Mouse (Mus musculus) lung, postnatal 0 days (tissue): ENCODE measurements around the gene Zfp523. TPM values are rescaled to one million over a fixed set of nuclear protein-coding genes. Genes with fewer than 3 reads are reported as not detected.

ENCODE experiments used
- ATAC-seq: fragments of 200-750 bp; cut with Nextera tagmentation; 2 replicates; pipeline ENCODE4 v1.8.0; 2017; ENCODE audit warnings: moderate library complexity
- DNase-seq: peaks from one replicate; pipeline ENCODE4 v3.0.0-alpha.2; 2016; ENCODE audit warnings: low spot score
- H3K27ac ChIP-seq: fragments of 300-500 bp; sonication (generic); 2 replicates; pipeline ENCODE4 v1.5.1; 2014; ENCODE audit warnings: antibody characterized with exemption, mild to moderate bottlenecking, low read length, mixed read lengths
- H3K27me3 ChIP-seq: fragments of 300-500 bp; sonication (generic); replicated peaks from 2 replicates; pipeline ENCODE4 v1.6.1; 2014; ENCODE audit warnings: low read length, mixed read lengths; ENCODE audit not compliant: insufficient read depth
- H3K36me3 ChIP-seq: fragments of 300-500 bp; sonication (generic); 2 replicates; pipeline ENCODE4 v1.6.1; 2014; ENCODE audit warnings: low read length, mixed read lengths; ENCODE audit not compliant: insufficient read depth
- H3K4me1 ChIP-seq: fragments of 300-500 bp; sonication (generic); 2 replicates; pipeline ENCODE4 v1.6.1; 2014; ENCODE audit warnings: antibody characterized with exemption, low read depth, low read length, mixed read lengths; ENCODE audit not compliant: insufficient read depth
- H3K4me2 ChIP-seq: fragments of 300-500 bp; sonication (generic); replicated peaks from 2 replicates; pipeline ENCODE4 v1.6.1; 2014; ENCODE audit warnings: low read depth, mild to moderate bottlenecking, low read length, moderate library complexity, mixed read lengths
- H3K4me3 ChIP-seq: fragments of 300-500 bp; sonication (generic); 2 replicates; pipeline ENCODE4 v1.5.1; 2014; ENCODE audit warnings: low read depth, low read length
- H3K9ac ChIP-seq: fragments of 300-500 bp; sonication (generic); replicated peaks from 2 replicates; pipeline ENCODE4 v1.6.1; 2014; ENCODE audit warnings: low read depth, mild to moderate bottlenecking
- H3K9me3 ChIP-seq: fragments of 300-500 bp; sonication (generic); 2 replicates; pipeline ENCODE4 v1.6.1; 2016; ENCODE audit warnings: low read length, mixed read lengths
- CTCF ChIP-seq: IDR thresholded peaks from 2 replicates; pipeline ENCODE4 v1.5.1; 2016; ENCODE audit warnings: antibody characterized with exemption, mild to moderate bottlenecking
- EP300 ChIP-seq: IDR thresholded peaks from 2 replicates; pipeline ENCODE4 v1.6.1; 2016; ENCODE audit warnings: antibody characterized with exemption, mild to moderate bottlenecking, control low read depth
- WGBS: fragments of 180-500 bp; shearing (Covaris S2); extraction: QIAGEN DNeasy Blood & Tissue Kit; methylation state at CpG from one replicate; pipeline ENCODE4 v1.1.7; 2014; 5-methylcytosine and 5-hydroxymethylcytosine counted together
- polyA plus RNA-seq: library from polyadenylated mRNA; unstranded; fragments of >200 nt; fragmentation: Nextera tagmentation; extraction: Ambion mirVana; gene quantifications from 2 replicates; pipeline ENCODE4 v1.2.1, GENCODE M21; 2015

Gene Zfp523
- 18.7 and 20.2 TPM in 2 replicates for polyA plus RNA-seq

DNA sequence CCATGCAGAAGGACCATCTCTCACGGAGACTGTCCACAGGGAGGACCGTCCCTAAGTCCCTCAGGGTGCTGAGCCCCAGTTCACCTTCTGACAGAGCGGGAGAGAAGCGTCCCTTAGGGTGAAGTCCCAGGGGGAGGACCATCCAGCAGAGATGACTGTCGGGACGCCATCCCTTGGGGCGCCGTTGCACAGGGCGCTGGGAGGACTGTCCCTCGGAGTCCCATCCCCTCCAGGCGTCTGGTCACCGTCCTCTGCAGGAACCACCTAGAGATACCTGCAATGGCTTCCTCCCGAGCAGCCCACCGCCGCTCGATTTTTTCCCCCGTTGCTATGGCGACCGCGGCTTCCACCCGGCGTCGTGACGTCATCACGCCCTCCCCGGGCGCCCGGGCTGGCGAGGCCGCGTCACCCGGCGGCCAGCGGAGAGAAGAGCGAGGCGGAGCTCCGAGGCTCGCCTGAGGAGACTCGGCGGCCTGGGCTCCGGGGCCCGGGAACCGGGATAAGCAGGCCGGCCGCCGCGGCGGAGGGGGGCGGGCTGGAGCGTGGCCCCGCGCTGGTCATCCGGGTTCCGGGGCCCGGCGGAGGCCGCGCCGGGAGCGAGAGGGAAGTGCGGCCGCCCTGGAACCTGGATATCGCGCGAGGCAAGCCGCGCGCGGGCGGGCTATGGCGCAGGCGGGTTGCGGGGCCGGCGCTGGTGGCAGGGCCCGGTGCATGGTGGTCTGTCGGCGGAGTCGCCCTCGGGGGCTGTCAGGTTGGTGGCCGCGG lies at the start of gene Zfp523:
Zfp523 (plus strand) TSS at position 355 of the 765 bp plus-strand sequence.
- Histone ChIP-seq H3K4me2 (peak within 1 kb of the TSS; percentile 78), H3K27ac (peak within 1 kb of the TSS; percentile 82), H3K4me1 (peaks cover 28% of the 10 kb centered on the region; the same call in 1 of the 2 replicates), H3K9ac (peak within 1 kb of the TSS; percentile 76), H3K27me3 (no peaks in the 10 kb centered on the region), H3K36me3 (no peaks in the 10 kb centered on the region), H3K4me3 (peak within 1 kb of the TSS; percentile 72), H3K9me3 (no peaks in the 10 kb centered on the region)
- TF ChIP-seq EP300 (no peak), CTCF (no peak; the same call in 1 of the 2 replicates)
- ATAC-seq, result peak; percentile 90
- 1% methylated on average over 64 of the region's 82 CpGs for WGBS
- DNase-seq, result peak; percentile 95

GRCm38 (mm10) chr17:28129796-28130195 lies 47.1 kb upstream of the Zfp523 start:
- H3K4me1 ChIP-seq, result no peaks in the 10 kb centered on the region
- no peak overlapping the region for H3K4me3 ChIP-seq
- ATAC-seq, result no peak
- no peaks in the 10 kb centered on the region for H3K36me3 ChIP-seq
- no peak overlapping the region for H3K27ac ChIP-seq
- no peak for TF ChIP-seq CTCF
- TF ChIP-seq EP300, result no peak
- H3K9ac ChIP-seq, result no peak overlapping the region
- no peaks in the 10 kb centered on the region for H3K9me3 ChIP-seq
- no peak for DNase-seq
- H3K27me3 ChIP-seq, result no peaks in the 10 kb centered on the region
- WGBS, result 91% methylated on average over 5 of the region's 5 CpGs
- H3K4me2 ChIP-seq, result no peak overlapping the region

DNA sequence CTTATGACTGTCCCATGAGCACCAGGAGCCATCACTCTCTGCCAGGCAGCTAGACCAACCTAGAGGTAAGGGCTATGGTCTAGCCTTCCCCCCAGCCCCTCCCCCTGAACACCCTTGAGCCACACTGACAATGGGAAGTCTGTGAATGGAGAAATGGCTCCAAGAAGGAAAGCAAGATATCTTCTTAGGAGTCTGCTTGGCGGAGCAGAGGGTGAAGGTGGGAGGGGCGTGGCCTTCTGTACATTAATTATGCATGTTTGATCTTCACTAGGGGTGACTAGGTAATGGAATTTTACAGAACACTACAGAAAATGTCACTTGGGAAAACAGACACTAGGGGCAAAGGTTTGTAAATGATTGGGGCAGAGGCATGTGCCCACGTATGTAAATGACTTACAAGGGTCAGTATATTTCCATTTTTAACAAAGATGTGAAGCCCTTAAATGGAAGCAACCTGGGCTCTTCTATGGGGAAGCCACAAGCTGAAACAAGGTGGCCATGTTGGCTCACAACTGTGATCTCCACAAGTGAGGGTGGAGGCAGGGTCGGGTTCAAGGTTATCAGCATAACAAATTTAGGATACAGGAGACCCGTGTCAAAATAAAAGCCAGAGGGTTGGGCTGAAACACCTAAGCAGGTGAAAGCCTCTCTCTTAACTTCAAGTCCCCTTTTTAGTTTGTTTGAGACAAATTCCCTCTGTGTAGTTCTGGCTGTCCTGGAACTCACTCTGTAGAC lies 46.4 kb upstream of the Zfp523 start:
- no peak overlapping the region for H3K9ac ChIP-seq
- ATAC-seq, result no peak
- no peaks in the 10 kb centered on the region for H3K27me3 ChIP-seq
- no peak for DNase-seq
- H3K36me3 ChIP-seq, result no peaks in the 10 kb centered on the region
- H3K4me2 ChIP-seq, result no peak overlapping the region
- WGBS, result 52% methylated on average over 5 of the region's 5 CpGs
- H3K4me1 ChIP-seq, result no peaks in the 10 kb centered on the region
- H3K27ac ChIP-seq, result no peak overlapping the region
- no peaks in the 10 kb centered on the region for H3K9me3 ChIP-seq
- no peak overlapping the region for H3K4me3 ChIP-seq
- TF ChIP-seq EP300, result no peak

DNA sequence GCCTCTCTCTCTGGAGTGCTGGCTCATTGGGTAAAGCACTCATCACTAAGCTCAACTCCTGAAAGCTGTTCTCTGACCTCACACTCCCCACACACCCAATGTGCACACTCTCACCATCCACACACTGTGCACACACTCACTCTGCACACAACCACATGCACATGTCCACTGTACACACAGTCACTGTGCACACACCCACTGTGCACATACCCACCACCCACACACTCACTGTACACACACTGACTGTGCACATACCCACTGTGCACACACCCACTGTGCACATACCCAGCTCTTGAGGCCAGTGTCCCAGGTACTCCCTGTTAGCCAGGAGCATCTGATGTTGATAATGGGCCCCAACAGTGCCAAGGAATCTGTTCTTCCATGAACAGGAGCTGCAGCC lies 45.8 kb upstream of the Zfp523 start:
- no peaks in the 10 kb centered on the region for H3K27me3 ChIP-seq
- no peak overlapping the region for H3K27ac ChIP-seq
- H3K4me3 ChIP-seq, result no peak overlapping the region
- DNase-seq (no peak), ATAC-seq (no peak)
- H3K4me1 ChIP-seq, result no peaks in the 10 kb centered on the region
- no peaks in the 10 kb centered on the region for H3K9me3 ChIP-seq
- TF ChIP-seq CTCF (no peak), EP300 (no peak)
- no peaks in the 10 kb centered on the region for H3K36me3 ChIP-seq
- H3K9ac ChIP-seq, result no peak overlapping the region
- no peak overlapping the region for H3K4me2 ChIP-seq

DNA sequence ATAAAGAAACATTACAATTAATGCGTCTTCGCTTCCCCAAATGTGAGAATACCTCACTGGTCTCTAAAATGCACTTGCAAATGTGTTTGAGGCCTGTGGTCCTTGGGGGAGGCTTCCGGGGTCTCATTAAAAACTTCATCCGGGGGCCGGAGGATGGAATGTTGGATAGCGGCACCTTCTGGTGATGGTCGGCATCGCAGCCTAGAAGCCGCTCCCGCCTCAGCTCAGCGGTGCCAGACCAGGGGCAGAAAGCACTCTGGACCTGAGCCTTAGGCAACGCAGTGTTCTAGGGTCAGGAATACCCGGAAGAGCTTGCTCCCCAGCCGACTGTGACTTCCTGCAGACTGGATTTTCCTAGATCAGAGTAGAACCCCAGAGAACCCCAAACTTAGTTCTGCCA lies 43.7 kb upstream of the Zfp523 start:
- WGBS, result 6% methylated on average over 14 of the region's 14 CpGs
- Histone ChIP-seq H3K4me2 (no peak overlapping the region), H3K36me3 (no peaks in the 10 kb centered on the region), H3K9me3 (no peaks in the 10 kb centered on the region), H3K27ac (no peak overlapping the region), H3K9ac (no peak overlapping the region), H3K27me3 (no peaks in the 10 kb centered on the region), H3K4me3 (no peak overlapping the region), H3K4me1 (no peaks in the 10 kb centered on the region)
- DNase-seq (peak; percentile 56), ATAC-seq (no peak; the same call in 1 of the 2 replicates)
- TF ChIP-seq CTCF (peak; percentile 77), EP300 (no peak)

DNA sequence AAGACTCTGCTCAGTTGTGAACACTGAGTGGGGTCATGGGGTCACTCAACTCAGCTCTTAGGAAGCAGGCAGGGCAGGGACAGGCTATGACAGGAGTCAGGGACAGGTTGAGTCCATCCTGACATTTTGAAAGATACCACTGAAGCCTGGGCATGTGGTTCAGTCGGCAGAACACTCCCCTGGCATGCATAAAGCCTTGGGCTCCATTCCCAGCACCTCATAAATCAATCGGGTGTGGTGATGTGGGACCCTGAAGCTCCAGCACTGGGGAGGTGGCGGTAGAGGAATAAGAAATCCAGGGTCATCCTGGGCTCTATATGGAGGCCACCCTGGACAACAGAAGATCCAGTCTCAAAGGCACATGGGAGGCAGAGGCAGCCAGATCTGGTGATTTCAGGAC lies 41.4 kb upstream of the Zfp523 start:
- H3K9me3 ChIP-seq, result no peaks in the 10 kb centered on the region
- H3K27me3 ChIP-seq, result peaks cover under 1% of the 10 kb centered on the region; the same call in 1 of the 2 replicates
- ATAC-seq (no peak), DNase-seq (no peak)
- TF ChIP-seq CTCF, result no peak
- no peak for TF ChIP-seq EP300
- H3K4me1 ChIP-seq, result no peaks in the 10 kb centered on the region
- no peak overlapping the region for H3K9ac ChIP-seq
- no peak overlapping the region for H3K27ac ChIP-seq
- H3K4me2 ChIP-seq, result no peak overlapping the region
- H3K4me3 ChIP-seq, result no peak overlapping the region
- no peaks in the 10 kb centered on the region for H3K36me3 ChIP-seq
- WGBS, result 69% methylated on average over 3 of the region's 3 CpGs
